Mouse (Mus musculus): ENCODE measurements around the gene Olfr1416.

DNA sequence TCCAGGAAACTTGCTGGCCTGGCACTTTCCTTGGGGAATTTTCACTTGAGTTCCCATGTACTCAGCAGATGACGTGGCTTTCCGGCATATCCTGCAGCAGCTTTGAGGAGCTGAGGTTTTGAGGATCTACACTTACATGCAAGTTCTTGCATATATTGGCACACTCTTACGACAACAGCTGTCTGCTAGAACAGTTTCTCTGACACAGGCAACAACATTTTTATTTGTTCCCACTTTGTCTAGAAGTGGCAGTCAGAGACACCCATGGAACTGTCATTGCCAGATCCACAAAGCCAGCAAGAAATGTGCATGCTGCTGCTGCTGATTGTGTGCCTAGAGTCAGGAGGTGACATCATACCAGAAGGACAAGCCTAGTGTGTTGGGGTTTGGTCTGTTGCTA is 38.9 kb upstream of the Olfr1416 start:
- no peak for TF ChIP-seq UBTF (IDR thresholded peaks at IDR 0.05; ENCODE audit: low read depth, low read length)
- TF ChIP-seq CTCF (conservative IDR thresholded peaks at IDR 0.05 in 1 of 2, IDR thresholded peaks at IDR 0.05 in 1 of 2; ENCODE audit: low read depth in 2 of 2, low read length in 2 of 2), result no peak
- no peak for TF ChIP-seq MAFK (IDR thresholded peaks at IDR 0.05; ENCODE audit: insufficient replicate concordance, low read length)
- TF ChIP-seq TCF12 (IDR thresholded peaks at IDR 0.05; ENCODE audit: low read depth, low read length), result no peak
- no peak for TF ChIP-seq ZMIZ1 (IDR thresholded peaks at IDR 0.05; ENCODE audit: low read depth, low read length)
- no peak for TF ChIP-seq POLR2A (IDR thresholded peaks at IDR 0.05; ENCODE audit: low read depth, low read length)
- TF ChIP-seq MAX (IDR thresholded peaks at IDR 0.05; ENCODE audit: low read length), result no peak
- no peak for TF ChIP-seq NELFE (IDR thresholded peaks at IDR 0.05; ENCODE audit: low read depth, low read length)
- TF ChIP-seq HCFC1 (IDR thresholded peaks at IDR 0.05; ENCODE audit: low read depth, low read length), result no peak
- no peak for TF ChIP-seq ZNF384 (IDR thresholded peaks at IDR 0.05; ENCODE audit: low read depth, low read length)
- no peak for TF ChIP-seq MYC (IDR thresholded peaks at IDR 0.05; ENCODE audit: low read depth, low read length)
- TF ChIP-seq USF1 (IDR thresholded peaks at IDR 0.05; ENCODE audit: low read depth, low read length), result no peak
- no peak for TF ChIP-seq RAD21 (IDR thresholded peaks at IDR 0.05; ENCODE audit: low read depth, low read length)

Data from CH12.LX (cell line).